Mouse (Mus musculus) CH12.LX (cell line): ENCODE measurements around the gene Pla1a. TPM values are rescaled to one million over a fixed set of nuclear protein-coding genes. Genes with fewer than 3 reads are reported as not detected.
"Not testable (repeated sequence)": the region's sequence is repeated elsewhere in the genome, so short reads cannot be mapped to it uniquely, and the experiment has no call there.

Source experiments
- DNase-seq: peaks from one replicate; pipeline ENCODE4 v3.0.0-alpha.2; 2013; ENCODE audit errors: extremely low read depth
- H3K27ac ChIP-seq: 2 replicates; pipeline ENCODE4 v1.5.1; 2012; ENCODE audit warnings: low read depth, mild to moderate bottlenecking, control low read depth, moderate library complexity; ENCODE audit not compliant: insufficient read depth
- H3K27me3 ChIP-seq: replicated peaks from 2 replicates; pipeline ENCODE3; 2012; ENCODE audit warnings: inconsistent platforms
- H3K36me3 ChIP-seq, 2 experiments: replicated peaks in 1 of 2; 2 replicates each; pipeline versions ENCODE3 to v1.6.1; 2012; ENCODE audit warnings: inconsistent platforms in 1 of 2, low read length in 1 of 2, mild to moderate bottlenecking in 1 of 2, mixed read lengths in 1 of 2, moderate library complexity in 1 of 2; ENCODE audit not compliant: control insufficient read depth in 1 of 2, insufficient read depth in 1 of 2
- H3K4me1 ChIP-seq, 2 experiments: 2 replicates each; pipeline ENCODE4 v1.6.1; 2012; ENCODE audit warnings: inconsistent platforms in 1 of 2, moderate library complexity in 1 of 2; ENCODE audit not compliant: insufficient read depth in 2 of 2, control insufficient read depth in 1 of 2
- H3K4me2 ChIP-seq: 2 replicates; pipeline ENCODE4 v1.6.1; 2012; ENCODE audit warnings: low read depth, mild to moderate bottlenecking, control low read depth; ENCODE audit not compliant: poor library complexity, insufficient read depth, severe bottlenecking
- H3K4me3 ChIP-seq, 3 experiments: fragments of 150-350 bp in 1 of 3; sonication (generic) in 1 of 3; replicated peaks in 1 of 3; 2 replicates each; pipeline versions ENCODE3 to v1.5.1; 2011 to 2012; ENCODE audit warnings: low read depth in 2 of 3, low read length in 2 of 3, mild to moderate bottlenecking in 2 of 3, moderate library complexity in 2 of 3, control low read depth in 1 of 3, improper control_type of control experiment in 1 of 3, inconsistent platforms in 1 of 3, mixed read lengths in 1 of 3; ENCODE audit not compliant: poor library complexity in 1 of 3
- H3K79me2 ChIP-seq: replicated peaks from 2 replicates; pipeline ENCODE4 v1.6.1; 2012; ENCODE audit warnings: mild to moderate bottlenecking, moderate library complexity; ENCODE audit not compliant: control insufficient read depth, poor library complexity, insufficient read depth, severe bottlenecking; ENCODE audit errors: extremely low read depth
- H3K9ac ChIP-seq: 2 replicates; pipeline ENCODE4 v1.6.1; 2012; ENCODE audit warnings: low read depth, mild to moderate bottlenecking, control low read depth, moderate library complexity; ENCODE audit not compliant: insufficient read depth
- H3K9me3 ChIP-seq: replicated peaks from 2 replicates; pipeline ENCODE3; 2012; ENCODE audit warnings: low read length, inconsistent platforms, mixed read lengths
- BHLHE40 ChIP-seq: IDR thresholded peaks from 2 replicates; pipeline ENCODE4 v1.6.1; 2011; ENCODE audit warnings: mild to moderate bottlenecking, low read depth, low read length, improper control_type of control experiment
- CHD1 ChIP-seq: IDR thresholded peaks from 2 replicates; pipeline ENCODE4 v1.6.1; 2012; ENCODE audit warnings: low read depth, low read length, improper control_type of control experiment, inconsistent platforms
- ELF1 ChIP-seq: IDR thresholded peaks from 2 replicates; pipeline ENCODE4 v1.6.1; 2014; ENCODE audit warnings: low read depth, mild to moderate bottlenecking, inconsistent platforms, low read length, improper control_type of control experiment
- EP300 ChIP-seq: IDR thresholded peaks from 2 replicates; pipeline ENCODE4 v1.6.1; 2011; ENCODE audit warnings: low read length, improper control_type of control experiment
- GABPA ChIP-seq: IDR thresholded peaks from 2 replicates; pipeline ENCODE4 v1.6.1; 2012; ENCODE audit warnings: low read depth, low read length, improper control_type of control experiment, inconsistent platforms; ENCODE audit not compliant: insufficient replicate concordance
- HCFC1 ChIP-seq: IDR thresholded peaks from 2 replicates; pipeline ENCODE4 v1.6.1; 2012; ENCODE audit warnings: low read depth, mild to moderate bottlenecking, inconsistent platforms, low read length, improper control_type of control experiment
- JUN ChIP-seq: IDR thresholded peaks from 2 replicates; pipeline ENCODE4 v1.6.1; 2011; ENCODE audit warnings: low read depth, mild to moderate bottlenecking, low read length, improper control_type of control experiment, moderate library complexity; ENCODE audit not compliant: insufficient read depth
- KAT2A ChIP-seq: IDR thresholded peaks from 2 replicates; pipeline ENCODE4 v1.6.1; 2012; ENCODE audit warnings: low read length, improper control_type of control experiment, inconsistent platforms; ENCODE audit not compliant: insufficient replicate concordance
- MAX ChIP-seq: IDR thresholded peaks from 2 replicates; pipeline ENCODE4 v1.6.1; 2011; ENCODE audit warnings: low read length, improper control_type of control experiment
- MAZ ChIP-seq: IDR thresholded peaks from 2 replicates; pipeline ENCODE4 v1.6.1; 2012; ENCODE audit warnings: low read depth, mild to moderate bottlenecking, inconsistent platforms, low read length, improper control_type of control experiment, moderate library complexity
- MEF2A ChIP-seq: IDR thresholded peaks from 2 replicates; pipeline ENCODE4 v1.6.1; 2014; ENCODE audit warnings: low read depth, mild to moderate bottlenecking, inconsistent platforms, low read length, improper control_type of control experiment, borderline replicate concordance
- MXI1 ChIP-seq: IDR thresholded peaks from 2 replicates; pipeline ENCODE4 v1.6.1; 2011; ENCODE audit warnings: mild to moderate bottlenecking, low read depth, low read length, improper control_type of control experiment
- MYC ChIP-seq: IDR thresholded peaks from 2 replicates; pipeline ENCODE4 v1.6.1; 2011; ENCODE audit warnings: low read depth, mild to moderate bottlenecking, improper control_type of control experiment, low read length
- NELFE ChIP-seq: IDR thresholded peaks from 2 replicates; pipeline ENCODE4 v1.6.1; 2011; ENCODE audit warnings: low read depth, low read length, improper control_type of control experiment
- POLR2A ChIP-seq: IDR thresholded peaks from 2 replicates; pipeline ENCODE4 v1.6.1; 2011; ENCODE audit warnings: low read depth, mild to moderate bottlenecking, improper control_type of control experiment, low read length
- POLR2AphosphoS2 ChIP-seq: IDR thresholded peaks from 2 replicates; pipeline ENCODE4 v1.6.1; 2011; ENCODE audit warnings: low read depth, low read length, improper control_type of control experiment
- SIN3A ChIP-seq: IDR thresholded peaks from 2 replicates; pipeline ENCODE4 v1.6.1; 2012; ENCODE audit warnings: low read length, improper control_type of control experiment, inconsistent platforms
- TCF12 ChIP-seq: IDR thresholded peaks from 2 replicates; pipeline ENCODE4 v1.6.1; 2014; ENCODE audit warnings: low read depth, mild to moderate bottlenecking, inconsistent platforms, low read length, improper control_type of control experiment
- USF1 ChIP-seq: IDR thresholded peaks from 2 replicates; pipeline ENCODE4 v1.6.1; 2014; ENCODE audit warnings: low read depth, mild to moderate bottlenecking, inconsistent platforms, low read length, improper control_type of control experiment
- ZKSCAN1 ChIP-seq: IDR thresholded peaks from 2 replicates; pipeline ENCODE4 v1.6.1; 2012; ENCODE audit warnings: low read depth, inconsistent platforms, low read length, improper control_type of control experiment, borderline replicate concordance
- ZMIZ1 ChIP-seq: IDR thresholded peaks from 2 replicates; pipeline ENCODE4 v1.6.1; 2012; ENCODE audit warnings: low read depth, mild to moderate bottlenecking, inconsistent platforms, low read length, improper control_type of control experiment
- ZNF384 ChIP-seq: IDR thresholded peaks from 2 replicates; pipeline ENCODE4 v1.6.1; 2012; ENCODE audit warnings: low read depth, low read length, improper control_type of control experiment, inconsistent platforms
- dilution Hi-C: fragments of 300-500 bp; cut with MboI; formaldehyde crosslinking; loops from 2 replicates; pipeline ENCODE4 v1.14.3; 2020; ENCODE audit warnings: low sequenced_read_pairs; ENCODE audit not compliant: extremely low pct_unique_long_range_greater_than_20kb, extremely low pct_ligation_motif_present
- in situ Hi-C: fragments of 300-500 bp; cut with MboI; formaldehyde crosslinking; loops from 3 replicates; pipeline ENCODE4 v1.14.3; 2019; ENCODE audit warnings: low sequenced_read_pairs, low pct_ligation_motif_present, low pct_unique_long_range_greater_than_20kb, mixed read lengths
- polyA plus RNA-seq: library from polyadenylated mRNA; unstranded; fragments of >175 nt; gene quantifications from 2 replicates; pipeline ENCODE4 v1.2.1, GENCODE M21; 2012; ENCODE audit warnings: low read depth; ENCODE audit not compliant: insufficient read length
- total RNA-seq, 2 experiments: library from RNA; depleted of rRNA; stranded (reverse); fragments of 300-350 nt in 1 of 2; fragments of >200 nt in 1 of 2; gene quantifications; 2 replicates each; pipeline ENCODE4 v1.2.3; 2012 to 2014

Pla1a gene
- total and polyA plus RNA-seq, 3 experiments = 9.3 to 27.9 (median 14.3) TPM

GRCm38 (mm10) chr16:38478296-38478695 is 45.4 kb upstream of the Pla1a start:
- Histone ChIP-seq H3K9me3 (no peaks in the 10 kb centered on the region), H3K4me2 (no peak overlapping the region), H3K27ac (no peak overlapping the region), H3K9ac (no peak overlapping the region), H3K4me3 (peak overlapping the region in 1 of 3 experiments; percentile 29), H3K4me1 (peaks cover 10 to 69% of the 10 kb centered on the region in 2 experiments), H3K79me2 (peaks cover 60% of the 10 kb centered on the region), H3K27me3 (no peaks in the 10 kb centered on the region), H3K36me3 (peaks cover 80 to 88% of the 10 kb centered on the region in 2 experiments)
- in situ Hi-C loops = no loop called here
- dilution Hi-C loops = no loop called here
- DNase-seq = no peak
- TF ChIP-seq ZMIZ1 (no peak), POLR2A (no peak), ZNF384 (peak; percentile 66)

GRCm38 (mm10) chr16:38477241-38477608 is 44.3 kb upstream of the Pla1a start:
- Histone ChIP-seq H3K4me1 (peaks cover 10 to 79% of the 10 kb centered on the region in 2 experiments), H3K36me3 (peaks cover 81 to 87% of the 10 kb centered on the region in 2 experiments)
- not testable (repeated sequence) for DNase-seq

GRCm38 (mm10) chr16:38476312-38477240 is 43.6 kb upstream of the Pla1a start:
- H3K4me1 ChIP-seq = peaks cover 13 to 85% of the 10 kb centered on the region in 2 experiments
- peaks cover 80 to 87% of the 10 kb centered on the region in 2 experiments for H3K36me3 ChIP-seq
- no peaks in the 10 kb centered on the region for H3K9me3 ChIP-seq
- DNase-seq = peak; percentile 94
- H3K4me2 ChIP-seq = no peak overlapping the region
- peak overlapping the region; percentile 61 for H3K27ac ChIP-seq
- H3K79me2 ChIP-seq = peaks cover 71% of the 10 kb centered on the region
- H3K27me3 ChIP-seq = no peaks in the 10 kb centered on the region
- in situ Hi-C loops = no loop called here
- peak overlapping the region in 2 of 3 experiments; percentile 4 to 49 for H3K4me3 ChIP-seq
- dilution Hi-C loops = no loop called here
- no peak overlapping the region for H3K9ac ChIP-seq
- TF ChIP-seq JUN (no peak), POLR2AphosphoS2 (0 out of 2 replicates have a peak, but pooled peaks have one; percentile 22), SIN3A (peak; percentile 48; the same call in 1 of the 2 replicates), GABPA (no peak), POLR2A (peak; percentile 31; the same call in 1 of the 2 replicates), ZNF384 (no peak), BHLHE40 (peak; percentile 48; the same call in 1 of the 2 replicates), MAZ (no peak), EP300 (peak; percentile 29; the same call in 1 of the 2 replicates), MXI1 (peak; percentile 41; the same call in 1 of the 2 replicates), ELF1 (no peak), USF1 (peak; percentile 75), CHD1 (no peak), HCFC1 (peak; percentile 27; the same call in 1 of the 2 replicates), NELFE (no peak), MYC (no peak), ZKSCAN1 (no peak), ZMIZ1 (peak; percentile 74), MEF2A (0 out of 2 replicates have a peak, but pooled peaks have one; percentile 14), MAX (peak; percentile 22; the same call in 1 of the 2 replicates), TCF12 (peak; percentile 55; the same call in 1 of the 2 replicates), KAT2A (no peak)

More at GRCm38 (mm10) chr16:38477241-38477608, 44.3 kb upstream of the Pla1a start:
- H3K27ac ChIP-seq = peak overlapping the region; percentile 53; the same call in 1 of the 2 replicates
- dilution Hi-C loops, in situ Hi-C loops, H3K9ac ChIP-seq, H3K4me2 ChIP-seq, H3K9me3 ChIP-seq, H3K27me3 ChIP-seq: not testable (repeated sequence)
- peak overlapping the region in 1 of 3 experiments; percentile 45 for H3K4me3 ChIP-seq
- peaks cover 67% of the 10 kb centered on the region for H3K79me2 ChIP-seq
